Mouse (Mus musculus) CH12.LX (cell line): ENCODE results near the gene Maco1. TPM values are rescaled to one million over a fixed set of nuclear protein-coding genes. Genes with fewer than 3 reads are reported as not detected.

ENCODE experiments used
- DNase-seq: peaks from one replicate; pipeline ENCODE4 v3.0.0-alpha.2; 2013; ENCODE audit errors: extremely low read depth
- H3K27ac ChIP-seq: 2 replicates; pipeline ENCODE4 v1.5.1; 2012; ENCODE audit warnings: low read depth, mild to moderate bottlenecking, control low read depth, moderate library complexity; ENCODE audit not compliant: insufficient read depth
- H3K27me3 ChIP-seq: replicated peaks from 2 replicates; pipeline ENCODE3; 2012; ENCODE audit warnings: inconsistent platforms
- H3K36me3 ChIP-seq, 2 experiments: replicated peaks in 1 of 2; 2 replicates each; pipeline versions ENCODE3 to v1.6.1; 2012; ENCODE audit warnings: inconsistent platforms in 1 of 2, low read length in 1 of 2, mild to moderate bottlenecking in 1 of 2, mixed read lengths in 1 of 2, moderate library complexity in 1 of 2; ENCODE audit not compliant: control insufficient read depth in 1 of 2, insufficient read depth in 1 of 2
- H3K4me1 ChIP-seq, 2 experiments: 2 replicates each; pipeline ENCODE4 v1.6.1; 2012; ENCODE audit warnings: inconsistent platforms in 1 of 2, moderate library complexity in 1 of 2; ENCODE audit not compliant: insufficient read depth in 2 of 2, control insufficient read depth in 1 of 2
- H3K4me2 ChIP-seq: 2 replicates; pipeline ENCODE4 v1.6.1; 2012; ENCODE audit warnings: low read depth, mild to moderate bottlenecking, control low read depth; ENCODE audit not compliant: poor library complexity, insufficient read depth, severe bottlenecking
- H3K4me3 ChIP-seq, 3 experiments: fragments of 150-350 bp in 1 of 3; sonication (generic) in 1 of 3; replicated peaks in 1 of 3; 2 replicates each; pipeline versions ENCODE3 to v1.5.1; 2011 to 2012; ENCODE audit warnings: low read depth in 2 of 3, low read length in 2 of 3, mild to moderate bottlenecking in 2 of 3, moderate library complexity in 2 of 3, control low read depth in 1 of 3, improper control_type of control experiment in 1 of 3, inconsistent platforms in 1 of 3, mixed read lengths in 1 of 3; ENCODE audit not compliant: poor library complexity in 1 of 3
- H3K79me2 ChIP-seq: replicated peaks from 2 replicates; pipeline ENCODE4 v1.6.1; 2012; ENCODE audit warnings: mild to moderate bottlenecking, moderate library complexity; ENCODE audit not compliant: control insufficient read depth, poor library complexity, insufficient read depth, severe bottlenecking; ENCODE audit errors: extremely low read depth
- H3K9ac ChIP-seq: 2 replicates; pipeline ENCODE4 v1.6.1; 2012; ENCODE audit warnings: low read depth, mild to moderate bottlenecking, control low read depth, moderate library complexity; ENCODE audit not compliant: insufficient read depth
- H3K9me3 ChIP-seq: replicated peaks from 2 replicates; pipeline ENCODE3; 2012; ENCODE audit warnings: low read length, inconsistent platforms, mixed read lengths
- CHD1 ChIP-seq: IDR thresholded peaks from 2 replicates; pipeline ENCODE4 v1.6.1; 2012; ENCODE audit warnings: low read depth, low read length, improper control_type of control experiment, inconsistent platforms
- EP300 ChIP-seq: IDR thresholded peaks from 2 replicates; pipeline ENCODE4 v1.6.1; 2011; ENCODE audit warnings: low read length, improper control_type of control experiment
- PAX5 ChIP-seq: IDR thresholded peaks from 2 replicates; pipeline ENCODE4 v1.6.1; 2012; ENCODE audit warnings: low read length, inconsistent platforms, mixed read lengths
- RCOR1 ChIP-seq: conservative IDR thresholded peaks from 2 replicates; pipeline ENCODE4 v1.6.1; 2012; ENCODE audit warnings: low read depth, mild to moderate bottlenecking, inconsistent platforms, low read length, improper control_type of control experiment
- TBP ChIP-seq: conservative IDR thresholded peaks from 2 replicates; pipeline ENCODE4 v1.6.1; 2011; ENCODE audit warnings: low read depth, low read length, improper control_type of control experiment
- UBTF ChIP-seq: IDR thresholded peaks from 2 replicates; pipeline ENCODE4 v1.6.1; 2012; ENCODE audit warnings: low read depth, mild to moderate bottlenecking, inconsistent platforms, low read length, improper control_type of control experiment, moderate library complexity
- ZKSCAN1 ChIP-seq: IDR thresholded peaks from 2 replicates; pipeline ENCODE4 v1.6.1; 2012; ENCODE audit warnings: low read depth, inconsistent platforms, low read length, improper control_type of control experiment, borderline replicate concordance
- dilution Hi-C: fragments of 300-500 bp; cut with MboI; formaldehyde crosslinking; loops from 2 replicates; pipeline ENCODE4 v1.14.3; 2020; ENCODE audit warnings: low sequenced_read_pairs; ENCODE audit not compliant: extremely low pct_unique_long_range_greater_than_20kb, extremely low pct_ligation_motif_present
- in situ Hi-C: fragments of 300-500 bp; cut with MboI; formaldehyde crosslinking; loops from 3 replicates; pipeline ENCODE4 v1.14.3; 2019; ENCODE audit warnings: low sequenced_read_pairs, low pct_ligation_motif_present, low pct_unique_long_range_greater_than_20kb, mixed read lengths
- polyA plus RNA-seq: library from polyadenylated mRNA; unstranded; fragments of >175 nt; gene quantifications from 2 replicates; pipeline ENCODE4 v1.2.1, GENCODE M21; 2012; ENCODE audit warnings: low read depth; ENCODE audit not compliant: insufficient read length
- total RNA-seq, 2 experiments: library from RNA; depleted of rRNA; stranded (reverse); fragments of 300-350 nt in 1 of 2; fragments of >200 nt in 1 of 2; gene quantifications; 2 replicates each; pipeline ENCODE4 v1.2.3; 2012 to 2014

Gene Maco1
- total and polyA plus RNA-seq, 3 experiments = 15.8 to 19.8 (median 17.3) TPM

GRCm38 (mm10) chr4:134753516-134754261, 99.5 kb downstream of the Maco1 start:
- no peaks in the 10 kb centered on the region for H3K79me2 ChIP-seq
- no peak for DNase-seq

GRCm38 (mm10) chr4:134752911-134753426, 100.2 kb downstream of the Maco1 start:
- Histone ChIP-seq H3K36me3 (peaks cover 0 to 18% of the 10 kb centered on the region in 2 experiments), H3K9ac (no peak overlapping the region), H3K79me2 (no peaks in the 10 kb centered on the region), H3K4me2 (no peak overlapping the region), H3K4me1 (peaks cover 5 to 41% of the 10 kb centered on the region in 2 experiments; a peak in 3 of 4 replicates), H3K27ac (no peak overlapping the region), H3K9me3 (no peaks in the 10 kb centered on the region), H3K4me3 (no peak overlapping the region), H3K27me3 (no peaks in the 10 kb centered on the region)
- dilution Hi-C loops = no loop called here
- no peak for DNase-seq
- no peak for TF ChIP-seq PAX5
- in situ Hi-C loops = no loop called here

More at GRCm38 (mm10) chr4:134753516-134754261, 99.5 kb downstream of the Maco1 start:
- Histone ChIP-seq H3K9me3 (no peaks in the 10 kb centered on the region), H3K9ac (no peak overlapping the region), H3K4me3 (no peak overlapping the region), H3K27ac (no peak overlapping the region), H3K27me3 (no peaks in the 10 kb centered on the region), H3K4me2 (no peak overlapping the region), H3K4me1 (peaks cover 5 to 41% of the 10 kb centered on the region in 2 experiments; a peak in 3 of 4 replicates), H3K36me3 (peaks cover 0 to 13% of the 10 kb centered on the region in 2 experiments)
- TF ChIP-seq UBTF (no peak), RCOR1 (no peak), CHD1 (no peak), EP300 (no peak), TBP (no peak), ZKSCAN1 (no peak)
- dilution Hi-C loops (no loop called here), in situ Hi-C loops (no loop called here)

Other genes starting within 250 kb of the Maco1 start
- 0.04 TPM in 2 replicates for gene Man1c1, start 149.1 kb downstream of the Maco1 start, total RNA-seq (2012; rRNA removed)
- 0.09 and 0.20 TPM in 2 replicates for gene Man1c1, start 149.1 kb downstream of the Maco1 start, total RNA-seq (2014; rRNA removed)
- 0.42 and 0.44 TPM in 2 replicates for gene Man1c1, start 149.1 kb downstream of the Maco1 start, polyA plus RNA-seq
- 2.2 and 2.4 TPM in 2 replicates for gene Ldlrap1, start 85.3 kb downstream of the Maco1 start, total RNA-seq (2012; rRNA removed)
- 1.1 and 1.4 TPM in 2 replicates for gene Ldlrap1, start 85.3 kb downstream of the Maco1 start, total RNA-seq (2014; rRNA removed)
- gene Ldlrap1, start 85.3 kb downstream of the Maco1 start, polyA plus RNA-seq = 2.2 and 3.7 TPM in 2 replicates
- 0.92 and 1.1 TPM in 2 replicates for gene Rhd, start 11.2 kb upstream of the Maco1 start, total RNA-seq (2012; rRNA removed)
- 0.82 and 1.3 TPM in 2 replicates for gene Rhd, start 11.2 kb upstream of the Maco1 start, total RNA-seq (2014; rRNA removed)
- 0.79 and 1.1 TPM in 2 replicates for gene Rhd, start 11.2 kb upstream of the Maco1 start, polyA plus RNA-seq
- gene Tmem50a, start 61.7 kb upstream of the Maco1 start, total RNA-seq (2012; rRNA removed) = 84.8 and 95.8 TPM in 2 replicates
- gene Tmem50a, start 61.7 kb upstream of the Maco1 start, total RNA-seq (2014; rRNA removed) = 131 and 132 TPM in 2 replicates
- gene Tmem50a, start 61.7 kb upstream of the Maco1 start, polyA plus RNA-seq = 114 and 133 TPM in 2 replicates
- 61.3 and 71.9 TPM in 2 replicates for gene Rsrp1, start 70.2 kb upstream of the Maco1 start, total RNA-seq (2012; rRNA removed)
- 51.2 and 62.7 TPM in 2 replicates for gene Rsrp1, start 70.2 kb upstream of the Maco1 start, total RNA-seq (2014; rRNA removed)
- 69.4 and 86.8 TPM in 2 replicates for gene Rsrp1, start 70.2 kb upstream of the Maco1 start, polyA plus RNA-seq
- gene Syf2, start 77.6 kb upstream of the Maco1 start, total RNA-seq (2012; rRNA removed) = 59.2 and 63.5 TPM in 2 replicates
- 77.1 and 93.8 TPM in 2 replicates for gene Syf2, start 77.6 kb upstream of the Maco1 start, total RNA-seq (2014; rRNA removed)
- gene Syf2, start 77.6 kb upstream of the Maco1 start, polyA plus RNA-seq = 76.1 and 89.0 TPM in 2 replicates